Mouse (Mus musculus): Measurements from ENCODE around the gene Eva1a. TPM values are rescaled to one million over a fixed set of nuclear protein-coding genes. Genes with fewer than 3 reads are reported as not detected.

Gene Eva1a
- 10 to 100 TPM; 12.7 to 14.2 TPM for total RNA-seq (2021)
- long read RNA-seq, transcript Eva1a-201 (3 exons, 1,773 nt) = major isoform, 16 of 17 reads
- long read RNA-seq, partial matches to known transcripts = 0 of 17 reads
- long read RNA-seq, other reads (novel, unspliced or antisense) = 1 of 17 reads

GRCm38 (mm10) chr6:82040834-82041487 lies at the start of gene Eva1a:
TSS of gene Eva1a (plus strand) at chr6:82041043.
- no peak for DNase-seq (ENCODE audit: low spot score in 2 of 2)

- DNase-seq (ENCODE audit: low spot score in 2 of 2) = no peak
Observed at GRCm38 (mm10) chr6:82012392-82012791, 28.5 kb upstream of the Eva1a start.

GRCm38 (mm10) chr6:82021074-82021473 lies 19.8 kb upstream of the Eva1a start:
- DNase-seq (ENCODE audit: low spot score in 2 of 2) = no peak

- DNase-seq (ENCODE audit: low spot score in 2 of 2) = no peak
Observed at GRCm38 (mm10) chr6:82021494-82021893, 19.3 kb upstream of the Eva1a start.

- DNase-seq (ENCODE audit: low spot score in 2 of 2) = no peak
Observed at GRCm38 (mm10) chr6:82029611-82030510, 11.0 kb upstream of the Eva1a start.

GRCm38 (mm10) chr6:82030511-82030884 lies 10.3 kb upstream of the Eva1a start:
- DNase-seq (ENCODE audit: low spot score in 2 of 2) = no peak

GRCm38 (mm10) chr6:82037211-82037610 lies 3.6 kb upstream of the Eva1a start:
- no peak for DNase-seq (ENCODE audit: low spot score in 2 of 2)

GRCm38 (mm10) chr6:82039193-82039592 lies 1.6 kb upstream of the Eva1a start:
- DNase-seq (ENCODE audit: low spot score in 2 of 2) = no peak

- DNase-seq (ENCODE audit: low spot score in 2 of 2) = no peak
Observed at GRCm38 (mm10) chr6:82039968-82040367, 875 bp upstream of the Eva1a start.

GRCm38 (mm10) chr6:82041488-82042295 lies 849 bp downstream of the Eva1a start:
- DNase-seq (ENCODE audit: low spot score in 2 of 2) = no peak

GRCm38 (mm10) chr6:82042296-82043125 lies 1.7 kb downstream of the Eva1a start:
- DNase-seq (ENCODE audit: low spot score in 2 of 2) = no peak

GRCm38 (mm10) chr6:82043634-82044033 lies 2.8 kb downstream of the Eva1a start:
- no peak for DNase-seq (ENCODE audit: low spot score in 2 of 2)

- DNase-seq (ENCODE audit: low spot score in 2 of 2) = no peak
Observed at GRCm38 (mm10) chr6:82044509-82044908, 3.7 kb downstream of the Eva1a start.

- DNase-seq (ENCODE audit: low spot score in 2 of 2) = no peak
Observed at GRCm38 (mm10) chr6:82047977-82048376, 7.1 kb downstream of the Eva1a start.

GRCm38 (mm10) chr6:82050201-82050600 lies 9.4 kb downstream of the Eva1a start:
- peak in 1 of 2 experiments; percentile 32 for DNase-seq (ENCODE audit: low spot score in 2 of 2)

GRCm38 (mm10) chr6:82051569-82051968 lies 10.7 kb downstream of the Eva1a start:
- DNase-seq (ENCODE audit: low spot score in 2 of 2) = no peak

- DNase-seq (ENCODE audit: low spot score in 2 of 2) = no peak
Observed at GRCm38 (mm10) chr6:82052047-82052725, 11.3 kb downstream of the Eva1a start.

- no peak for DNase-seq (ENCODE audit: low spot score in 2 of 2)
Observed at GRCm38 (mm10) chr6:82052726-82053118, 11.9 kb downstream of the Eva1a start.

GRCm38 (mm10) chr6:82054854-82055253 lies 14.0 kb downstream of the Eva1a start:
- no peak for DNase-seq (ENCODE audit: low spot score in 2 of 2)

GRCm38 (mm10) chr6:82059896-82060295 lies 19.1 kb downstream of the Eva1a start:
- DNase-seq (ENCODE audit: low spot score in 2 of 2) = no peak

Data from layer of hippocampus, adult 18-20 months (tissue).